Mouse (Mus musculus) embryo, embryonic 10.5 days (tissue): Measurements from ENCODE around the gene Haghl.
A peak's percentile ranks its signal among the peaks of the same experiment; 100 is the strongest.

ENCODE experiments used
- DNase-seq: peaks from one replicate; pipeline ENCODE4 v3.0.0-alpha.2; 2015; ENCODE audit warnings: low spot score

Haghl gene

GRCm38 (mm10) chr17:25785281-25785745 is at the start of gene Haghl:
Gene Haghl, minus strand, starts transcription at chr17:25785673.
- peak; percentile 98 for DNase-seq

- no peak for DNase-seq
These were observed 49.2 kb upstream of the Haghl start for GRCm38 (mm10) chr17:25834595-25835222.

GRCm38 (mm10) chr17:25833961-25834594 is 48.6 kb upstream of the Haghl start:
- DNase-seq: no peak

GRCm38 (mm10) chr17:25833291-25833663 is 47.8 kb upstream of the Haghl start, which contains the start of gene Stub1:
Gene Stub1, minus strand, starts transcription at chr17:25833404.
- peak; percentile 97 for DNase-seq

GRCm38 (mm10) chr17:25832436-25833290 is 47.2 kb upstream of the Haghl start:
- peak; percentile 100 for DNase-seq

- no peak for DNase-seq
These were observed 46.2 kb upstream of the Haghl start for GRCm38 (mm10) chr17:25831451-25832281.

- DNase-seq: no peak
These were observed 45.4 kb upstream of the Haghl start for GRCm38 (mm10) chr17:25830806-25831431.

- DNase-seq: no peak
These were observed 44.8 kb upstream of the Haghl start for GRCm38 (mm10) chr17:25830200-25830753.

- no peak for DNase-seq
These were observed 44.1 kb upstream of the Haghl start for GRCm38 (mm10) chr17:25829558-25830017.

GRCm38 (mm10) chr17:25828712-25829557 is 43.5 kb upstream of the Haghl start, which contains the start of gene Jmjd8:
Gene Jmjd8, plus strand, starts transcription at chr17:25828867.
- DNase-seq: peak; percentile 88

- DNase-seq: no peak
These were observed 42.7 kb upstream of the Haghl start for GRCm38 (mm10) chr17:25828223-25828594.

- no peak for DNase-seq
These were observed 42.2 kb upstream of the Haghl start for GRCm38 (mm10) chr17:25827546-25828222.

GRCm38 (mm10) chr17:25827011-25827410 is 41.5 kb upstream of the Haghl start:
- no peak for DNase-seq

GRCm38 (mm10) chr17:25825984-25826570 is 40.6 kb upstream of the Haghl start:
- DNase-seq: no peak

- DNase-seq: no peak
These were observed 39.8 kb upstream of the Haghl start for GRCm38 (mm10) chr17:25825311-25825710.

GRCm38 (mm10) chr17:25824362-25825142 is 39.1 kb upstream of the Haghl start:
- no peak for DNase-seq

- peak; percentile 95 for DNase-seq
These were observed 38.0 kb upstream of the Haghl start, which contains the start of gene Wdr24 for GRCm38 (mm10) chr17:25823452-25823851. Gene Wdr24, plus strand, starts transcription at chr17:25823627.
